Mouse (Mus musculus): ENCODE measurements around the gene Pola2.

DNA sequence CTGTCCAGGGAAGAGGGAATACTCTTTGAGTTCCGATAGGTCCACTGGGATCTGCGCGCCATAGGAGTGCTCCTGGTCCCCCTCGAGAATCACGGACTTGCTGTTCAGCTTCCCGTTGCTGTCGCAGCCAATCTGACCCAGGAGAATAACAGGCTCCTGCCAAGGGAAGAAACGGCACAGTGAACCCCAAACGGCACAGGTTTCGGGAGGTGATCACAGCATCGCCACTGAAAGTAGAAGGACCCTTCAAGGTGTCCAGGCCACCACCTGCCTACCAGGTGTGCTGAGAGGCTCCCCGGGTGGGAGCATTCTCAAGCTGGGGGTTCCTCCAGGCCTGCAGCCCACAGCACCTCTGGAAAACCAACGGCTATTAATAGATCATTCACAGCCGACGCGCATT lies 12.4 kb downstream of the Pola2 start:
- TF ChIP-seq CTCF (IDR thresholded peaks at IDR 0.05; ENCODE audit: borderline replicate concordance, extremely low read depth, insufficient read depth, insufficient read length) = no peak
- TF ChIP-seq POLR2A (IDR thresholded peaks at IDR 0.05; ENCODE audit: borderline replicate concordance, extremely low read depth, insufficient read depth, insufficient read length, poor library complexity, severe bottlenecking) = no peak

All from brain, embryonic 14.5 days (tissue).